Mouse (Mus musculus) forebrain, embryonic 16.5 days (tissue): ENCODE data around the gene Tmem260. TPM values are rescaled to one million over a fixed set of nuclear protein-coding genes. Genes with fewer than 3 reads are reported as not detected.
A peak's percentile ranks its signal among the peaks of the same experiment; 100 is the strongest.

Experiments
- ATAC-seq: fragments of 200-750 bp; cut with Nextera tagmentation; 2 replicates; pipeline ENCODE4 v1.8.0; 2017; ENCODE audit warnings: mild to moderate bottlenecking, moderate library complexity
- H3K27ac ChIP-seq: fragments of 300-500 bp; sonication (generic); 2 replicates; pipeline ENCODE4 v1.5.1; 2014; ENCODE audit warnings: low read length, control low read depth
- H3K27me3 ChIP-seq: fragments of 300-500 bp; sonication (generic); replicated peaks from 2 replicates; pipeline ENCODE4 v1.6.1; 2014; ENCODE audit warnings: low read length; ENCODE audit not compliant: control insufficient read depth, insufficient read depth
- H3K36me3 ChIP-seq: fragments of 300-500 bp; sonication (generic); 2 replicates; pipeline ENCODE4 v1.6.1; 2014; ENCODE audit not compliant: control insufficient read depth, insufficient read depth
- H3K4me1 ChIP-seq: fragments of 300-500 bp; sonication (generic); replicated peaks from 2 replicates; pipeline ENCODE4 v1.6.1; 2014; ENCODE audit warnings: low read length; ENCODE audit not compliant: control insufficient read depth, insufficient read depth
- H3K4me2 ChIP-seq: fragments of 300-500 bp; sonication (generic); 2 replicates; pipeline ENCODE4 v1.6.1; 2014; ENCODE audit warnings: mild to moderate bottlenecking, low read length, control low read depth
- H3K4me3 ChIP-seq: fragments of 300-500 bp; sonication (generic); replicated peaks from 2 replicates; pipeline ENCODE4 v1.5.1; 2014; ENCODE audit warnings: mild to moderate bottlenecking, low read length, control low read depth
- H3K9ac ChIP-seq: fragments of 300-500 bp; sonication (generic); replicated peaks from 2 replicates; pipeline ENCODE4 v1.6.1; 2014; ENCODE audit warnings: low read depth, low read length, control low read depth
- H3K9me3 ChIP-seq: fragments of 300-500 bp; sonication (generic); 2 replicates; pipeline ENCODE4 v1.6.1; 2016; ENCODE audit warnings: low read length; ENCODE audit not compliant: control insufficient read depth
- WGBS: fragments of 180-500 bp; shearing (Covaris S2); extraction: QIAGEN DNeasy Blood & Tissue Kit; methylation state at CpG from one replicate; pipeline ENCODE4 v1.1.7; 2014; 5-methylcytosine and 5-hydroxymethylcytosine counted together
- polyA plus RNA-seq: library from polyadenylated mRNA; unstranded; fragments of >200 nt; fragmentation: Nextera tagmentation; extraction: Ambion mirVana; gene quantifications from 2 replicates; pipeline ENCODE4 v1.2.1, GENCODE M21; 2015

Gene Tmem260
- polyA plus RNA-seq, 1 experiment from 2014 or later: 19.0 TPM

DNA sequence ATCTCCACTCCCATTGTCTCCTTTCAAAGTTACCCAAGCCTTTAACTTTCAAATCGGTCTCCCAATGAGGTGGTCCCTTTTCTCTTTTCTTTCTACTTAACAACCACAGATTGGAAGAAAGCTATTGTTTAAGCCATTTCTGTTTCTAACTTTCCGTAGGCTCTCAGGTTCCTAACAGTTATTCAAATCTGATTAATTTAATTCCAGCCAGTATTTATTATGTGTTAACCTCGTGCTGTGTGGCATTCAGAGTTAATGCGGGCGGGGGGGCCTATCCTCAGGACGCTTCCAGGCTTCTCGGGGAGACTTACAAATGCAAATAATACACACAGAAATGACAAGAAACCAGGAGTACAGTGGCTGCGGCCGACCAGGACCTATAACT is 58.6 kb downstream of the Tmem260 start:
- peaks cover 5% of the 10 kb centered on the region; the same call in 1 of the 2 replicates for H3K36me3 ChIP-seq
- no peak overlapping the region for H3K27ac ChIP-seq
- 10% methylated on average over 9 of the region's 9 CpGs for WGBS
- no peak overlapping the region for H3K4me2 ChIP-seq
- no peaks in the 10 kb centered on the region for H3K4me1 ChIP-seq
- H3K9me3 ChIP-seq: no peaks in the 10 kb centered on the region
- H3K4me3 ChIP-seq: no peak overlapping the region
- no peak for ATAC-seq
- no peak overlapping the region for H3K9ac ChIP-seq
- H3K27me3 ChIP-seq: no peaks in the 10 kb centered on the region

DNA sequence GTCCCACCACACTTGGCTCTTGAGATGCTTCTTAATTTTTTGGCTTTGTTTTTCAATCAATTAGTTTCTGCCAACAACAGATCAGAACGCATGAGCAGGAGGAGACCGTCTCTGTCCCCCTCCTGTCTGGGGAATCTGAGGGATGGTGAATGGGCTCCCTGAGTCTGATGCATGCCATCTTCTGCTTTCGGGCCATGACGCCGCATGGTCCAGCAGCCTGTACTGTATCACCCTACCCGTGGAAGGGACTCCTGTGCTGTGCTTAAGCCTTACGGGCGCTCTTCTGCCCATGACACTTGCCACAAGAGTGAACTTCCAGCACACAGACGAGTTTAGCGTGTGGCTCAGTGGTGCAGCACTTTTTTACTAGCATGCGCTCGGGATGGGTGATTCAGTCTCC is 59.7 kb downstream of the Tmem260 start:
- no peak for ATAC-seq
- Histone ChIP-seq H3K36me3 (peaks cover 5% of the 10 kb centered on the region; the same call in 1 of the 2 replicates), H3K27ac (no peak overlapping the region), H3K9ac (no peak overlapping the region), H3K9me3 (no peaks in the 10 kb centered on the region), H3K4me3 (no peak overlapping the region), H3K4me1 (no peaks in the 10 kb centered on the region), H3K4me2 (no peak overlapping the region), H3K27me3 (0 out of 2 replicates have a peak, but pooled peaks cover 4% of the 10 kb centered on the region)
- 92% methylated on average over 12 of the region's 12 CpGs for WGBS

DNA sequence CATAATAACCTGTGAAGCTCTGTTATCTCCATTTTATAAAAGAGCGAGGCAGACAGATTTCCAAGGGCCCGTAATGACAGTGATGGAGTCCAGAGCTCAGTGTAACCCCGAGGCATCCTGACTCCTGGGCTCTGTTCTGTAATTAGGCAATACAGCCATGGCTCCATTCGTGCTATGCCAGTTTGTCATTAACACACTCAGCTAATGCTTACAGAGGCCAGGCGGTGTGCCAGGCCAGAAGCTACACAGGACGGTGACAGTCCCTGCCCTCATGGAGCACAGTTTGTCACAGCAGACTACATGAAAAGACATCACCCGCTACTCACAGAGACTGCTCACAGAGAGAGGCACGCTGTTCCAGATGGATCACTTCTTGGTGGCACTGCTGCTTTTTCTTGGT is 61.5 kb downstream of the Tmem260 start:
- no peak overlapping the region for H3K9ac ChIP-seq
- H3K36me3 ChIP-seq: peaks cover 5% of the 10 kb centered on the region; the same call in 1 of the 2 replicates
- no peaks in the 10 kb centered on the region for H3K9me3 ChIP-seq
- no peak overlapping the region for H3K4me2 ChIP-seq
- 0 out of 2 replicates have a peak, but pooled peaks cover 6% of the 10 kb centered on the region for H3K27me3 ChIP-seq
- 60% methylated on average over 8 of the region's 8 CpGs for WGBS
- ATAC-seq: no peak
- H3K27ac ChIP-seq: no peak overlapping the region
- H3K4me1 ChIP-seq: no peaks in the 10 kb centered on the region; the same call in 1 of the 2 replicates
- H3K4me3 ChIP-seq: no peak overlapping the region

DNA sequence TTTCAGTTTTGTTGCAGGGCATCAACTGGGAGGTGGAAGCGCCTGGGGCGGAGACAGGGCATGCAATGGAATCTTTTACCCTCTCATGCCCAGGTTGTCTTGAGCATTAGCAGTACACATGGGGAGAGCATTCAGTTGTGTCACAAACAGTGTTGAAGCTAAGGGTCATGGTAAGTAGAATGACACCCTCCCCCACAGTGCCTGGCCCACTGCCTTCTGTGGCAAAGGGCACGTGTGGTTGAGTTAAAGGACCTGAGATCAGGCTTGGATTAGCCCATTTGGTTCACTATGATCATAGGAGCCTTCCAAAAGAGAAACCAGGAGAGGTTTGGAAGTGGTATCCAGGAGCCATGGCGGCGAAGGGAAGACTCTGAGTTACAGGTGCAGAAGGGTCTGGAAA is 63.2 kb downstream of the Tmem260 start:
- Histone ChIP-seq H3K36me3 (peaks cover 5% of the 10 kb centered on the region; the same call in 1 of the 2 replicates), H3K27me3 (0 out of 2 replicates have a peak, but pooled peaks cover 6% of the 10 kb centered on the region), H3K9me3 (no peaks in the 10 kb centered on the region), H3K4me2 (no peak overlapping the region), H3K27ac (no peak overlapping the region), H3K4me3 (no peak overlapping the region), H3K4me1 (peaks cover 6% of the 10 kb centered on the region), H3K9ac (no peak overlapping the region)
- WGBS: 94% methylated on average over 5 of the region's 5 CpGs
- no peak for ATAC-seq

DNA sequence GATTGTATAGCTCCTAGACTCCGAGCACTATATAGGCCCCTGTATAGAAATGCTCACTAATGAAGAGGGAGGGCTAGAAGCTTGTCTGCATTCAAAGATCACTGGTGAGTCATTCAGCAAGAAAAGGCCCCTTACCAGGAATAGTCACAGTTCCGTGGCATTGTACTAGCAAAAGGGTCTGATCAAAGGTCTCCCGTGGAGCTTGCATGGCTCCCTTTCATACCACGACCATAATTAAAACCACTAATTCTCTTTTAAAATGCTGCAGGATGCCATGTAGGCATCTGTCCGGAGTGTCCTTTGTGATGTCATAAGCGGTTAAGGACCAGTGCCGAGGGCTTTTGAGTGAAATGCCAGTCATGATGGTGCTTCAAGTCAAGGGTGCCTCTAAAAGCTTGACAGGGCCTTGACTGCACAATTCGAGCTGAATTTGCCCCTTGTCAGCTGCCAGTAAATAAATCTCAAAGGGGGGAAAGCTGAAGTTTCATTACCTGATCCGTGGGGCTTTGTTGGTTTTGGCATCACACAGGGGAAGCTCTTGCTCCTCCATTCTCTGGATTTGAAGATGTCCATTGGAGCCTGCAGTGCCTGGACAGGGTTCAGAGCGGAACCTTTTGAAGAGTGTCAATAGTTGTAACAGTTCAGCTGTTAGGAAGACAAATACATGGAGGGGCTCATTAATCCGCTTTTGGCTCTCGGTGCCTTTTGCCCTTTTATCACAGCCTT is 67.3 kb downstream of the Tmem260 start:
- Histone ChIP-seq H3K4me2 (no peak overlapping the region), H3K9ac (no peak overlapping the region)
- 8% methylated on average over 12 of the region's 12 CpGs for WGBS

DNA sequence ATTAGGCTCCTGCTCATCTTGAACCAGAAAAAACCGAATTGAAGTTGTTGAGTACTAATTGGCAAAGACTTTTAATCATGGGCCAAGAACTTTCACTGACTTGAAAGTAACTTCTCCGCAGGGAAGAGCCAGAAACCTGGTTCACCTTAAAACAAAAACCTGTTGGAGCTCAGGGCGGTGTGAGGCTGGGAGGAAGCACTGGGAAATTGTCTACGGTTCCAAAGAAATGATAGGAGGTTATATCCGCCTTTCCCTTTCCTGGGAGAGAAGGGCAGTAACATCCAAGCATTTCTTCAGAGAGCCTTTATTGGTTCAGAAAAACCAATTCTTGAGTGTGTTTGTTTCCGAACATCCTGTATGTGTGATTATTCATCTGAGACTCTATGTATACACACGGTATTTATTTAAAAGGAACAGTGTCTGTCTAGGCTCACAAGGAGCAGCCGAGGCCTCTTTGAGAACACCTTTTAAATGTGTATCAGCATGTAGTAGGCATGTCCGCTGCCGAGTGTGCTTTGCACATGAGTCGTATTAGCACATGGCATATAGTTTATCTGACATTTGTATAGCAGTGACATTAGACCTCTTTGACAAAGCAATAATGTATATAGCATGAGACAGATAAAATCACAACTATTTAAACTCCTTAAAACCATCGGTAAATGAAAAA is 68.0 kb downstream of the Tmem260 start:
- Histone ChIP-seq H3K4me2 (no peak overlapping the region), H3K9ac (no peak overlapping the region), H3K9me3 (no peaks in the 10 kb centered on the region), H3K4me3 (no peak overlapping the region), H3K27ac (no peak overlapping the region), H3K36me3 (no peaks in the 10 kb centered on the region), H3K4me1 (peaks cover 14% of the 10 kb centered on the region), H3K27me3 (0 out of 2 replicates have a peak, but pooled peaks cover 6% of the 10 kb centered on the region)
- ATAC-seq: no peak
- 22% methylated on average over 12 of the region's 12 CpGs for WGBS

More for the DNA sequence above, 67.3 kb downstream of the Tmem260 start:
- ATAC-seq: peak; percentile 64
- H3K4me1 ChIP-seq: peaks cover 14% of the 10 kb centered on the region
- H3K36me3 ChIP-seq: no peaks in the 10 kb centered on the region
- H3K27me3 ChIP-seq: 0 out of 2 replicates have a peak, but pooled peaks cover 6% of the 10 kb centered on the region
- H3K27ac ChIP-seq: no peak overlapping the region
- no peak overlapping the region for H3K4me3 ChIP-seq
- H3K9me3 ChIP-seq: no peaks in the 10 kb centered on the region

DNA sequence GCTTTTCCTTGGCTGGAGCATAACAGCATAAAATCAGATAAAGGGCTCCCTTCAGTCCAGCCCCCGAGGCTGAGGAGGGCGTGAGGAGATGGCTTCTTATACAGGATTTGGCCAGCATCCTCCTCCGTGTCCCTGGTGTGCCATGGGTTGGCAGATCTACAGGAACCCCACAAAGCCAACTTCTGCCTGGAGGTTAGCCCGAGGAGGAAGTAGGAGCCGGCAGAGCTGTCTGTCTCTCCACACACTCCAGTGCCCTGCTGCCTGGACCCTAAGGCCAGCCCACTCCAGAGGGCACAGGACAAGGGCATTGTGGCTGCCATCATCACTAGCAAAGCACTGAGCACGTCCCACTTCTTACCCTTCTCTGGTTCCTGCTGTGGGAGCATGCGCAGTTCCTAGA is 68.7 kb downstream of the Tmem260 start:
- ATAC-seq: peak; percentile 29; the same call in 1 of the 2 replicates
- Histone ChIP-seq H3K4me3 (no peak overlapping the region), H3K27ac (0 out of 2 replicates have a peak overlapping the region, but pooled peaks have one; percentile 14), H3K36me3 (no peaks in the 10 kb centered on the region), H3K4me1 (peaks cover 14% of the 10 kb centered on the region), H3K4me2 (no peak overlapping the region), H3K9ac (no peak overlapping the region), H3K9me3 (no peaks in the 10 kb centered on the region), H3K27me3 (0 out of 2 replicates have a peak, but pooled peaks cover 6% of the 10 kb centered on the region)
- 27% methylated on average over 7 of the region's 7 CpGs for WGBS

DNA sequence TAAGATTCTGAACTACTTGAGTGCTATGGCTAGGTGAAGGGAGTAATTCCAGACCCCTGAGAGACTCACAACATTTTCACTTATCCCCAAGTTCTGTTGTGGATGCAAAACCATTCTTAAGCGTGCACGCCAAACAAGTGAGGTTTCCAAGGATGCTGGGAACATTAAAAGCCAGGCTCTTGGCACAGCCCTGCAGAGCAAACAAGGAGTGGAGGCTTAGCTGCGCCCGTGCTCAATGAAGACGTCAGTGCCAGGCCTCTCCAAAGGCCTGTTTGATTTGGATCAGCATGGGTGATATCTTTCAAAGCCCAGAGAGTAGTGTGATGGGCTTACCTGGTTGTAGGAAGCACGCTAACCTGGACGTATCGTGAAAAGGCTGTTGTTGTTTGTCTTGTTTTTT is 69.6 kb downstream of the Tmem260 start:
- no peaks in the 10 kb centered on the region for H3K9me3 ChIP-seq
- H3K9ac ChIP-seq: no peak overlapping the region
- H3K4me1 ChIP-seq: peaks cover 14% of the 10 kb centered on the region
- ATAC-seq: no peak; the same call in 1 of the 2 replicates
- H3K4me3 ChIP-seq: no peak overlapping the region
- WGBS: 32% methylated on average over 8 of the region's 8 CpGs
- no peak overlapping the region for H3K4me2 ChIP-seq
- H3K27ac ChIP-seq: no peak overlapping the region
- H3K36me3 ChIP-seq: no peaks in the 10 kb centered on the region
- H3K27me3 ChIP-seq: 0 out of 2 replicates have a peak, but pooled peaks cover 2% of the 10 kb centered on the region

DNA sequence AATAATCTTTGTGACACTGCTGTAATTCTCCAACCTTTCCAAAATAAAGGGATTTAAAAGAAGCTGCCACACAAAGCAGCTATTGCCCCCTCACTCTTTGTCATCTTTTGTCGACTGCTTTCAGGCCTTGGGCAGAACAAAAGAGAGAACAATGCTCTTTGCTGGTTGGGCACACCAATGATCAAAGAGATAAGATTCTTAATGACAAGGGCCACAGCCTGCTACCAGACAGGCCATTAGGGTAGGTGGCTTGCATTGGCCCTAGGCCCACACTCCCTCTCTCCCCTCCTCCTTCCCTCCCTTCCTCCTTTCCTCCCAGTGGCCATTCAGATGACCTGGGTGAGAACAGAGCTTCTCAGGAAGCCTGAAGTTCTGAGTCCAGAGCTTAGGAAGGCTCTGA is 77.4 kb downstream of the Tmem260 start:
- Histone ChIP-seq H3K27ac (no peak overlapping the region), H3K9ac (no peak overlapping the region), H3K36me3 (no peaks in the 10 kb centered on the region), H3K27me3 (0 out of 2 replicates have a peak, but pooled peaks cover 3% of the 10 kb centered on the region), H3K4me2 (no peak overlapping the region), H3K9me3 (no peaks in the 10 kb centered on the region), H3K4me1 (0 out of 2 replicates have a peak, but pooled peaks cover 2% of the 10 kb centered on the region), H3K4me3 (no peak overlapping the region)
- WGBS: 0% methylated on average over 1 of the region's 1 CpGs
- ATAC-seq: no peak
